Mouse (Mus musculus): ENCODE results near the gene Arhgdib. TPM values are rescaled to one million over a fixed set of nuclear protein-coding genes. Genes with fewer than 3 reads are reported as not detected.

Arhgdib gene
- polyA plus RNA-seq, 1 experiment: 1,280 TPM

DNA sequence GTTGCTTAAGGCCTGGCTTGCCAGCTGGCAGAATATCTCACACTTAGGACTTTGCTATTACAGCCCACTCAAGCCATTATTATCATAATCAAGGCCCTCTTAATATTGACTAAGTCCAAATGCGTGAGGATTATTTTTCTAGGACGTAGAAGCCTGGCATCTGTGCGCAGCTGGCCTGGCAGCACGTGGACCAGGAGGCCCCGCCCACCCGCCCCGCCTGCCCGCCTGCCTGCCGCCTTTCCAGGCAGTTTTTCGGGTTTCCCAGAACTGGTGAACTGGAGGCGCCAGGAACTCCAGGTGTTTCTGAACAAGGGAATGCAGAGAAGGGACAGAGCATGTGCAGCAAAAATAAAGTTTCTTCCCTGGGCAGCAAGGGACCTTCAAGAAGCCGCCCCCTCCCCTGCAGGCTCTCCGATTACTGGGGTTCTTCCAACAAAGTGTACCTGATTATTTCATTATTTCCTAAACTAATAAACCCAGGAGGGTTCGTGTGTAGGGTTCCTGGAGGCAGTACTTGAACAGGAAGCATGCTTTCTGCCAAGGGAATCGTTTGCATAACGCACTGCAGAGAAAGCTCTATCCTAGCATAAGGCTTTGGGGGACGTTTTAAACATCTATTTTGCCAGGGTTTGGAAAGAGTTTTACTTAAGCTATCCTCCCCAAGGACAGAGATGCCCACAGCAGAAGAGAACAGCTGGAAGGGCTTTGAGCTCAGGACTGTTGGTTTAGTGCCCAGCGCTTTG lies 28.1 kb downstream of the Arhgdib start:
- peaks cover 4% of the 10 kb centered on the region for H3K4me1 ChIP-seq (ENCODE audit: control insufficient read depth, insufficient read depth, low read length)
- TF ChIP-seq CTCF (IDR thresholded peaks at IDR 0.05; ENCODE audit: low read depth, low read length) (no peak), POLR2A (IDR thresholded peaks at IDR 0.05; ENCODE audit: borderline replicate concordance, low read depth, low read length) (no peak)
- H3K27ac ChIP-seq (ENCODE audit: insufficient read depth, low read depth, low read length): no peak overlapping the region
- H3K4me3 ChIP-seq (ENCODE audit: insufficient read depth, low read length): no peak overlapping the region

DNA sequence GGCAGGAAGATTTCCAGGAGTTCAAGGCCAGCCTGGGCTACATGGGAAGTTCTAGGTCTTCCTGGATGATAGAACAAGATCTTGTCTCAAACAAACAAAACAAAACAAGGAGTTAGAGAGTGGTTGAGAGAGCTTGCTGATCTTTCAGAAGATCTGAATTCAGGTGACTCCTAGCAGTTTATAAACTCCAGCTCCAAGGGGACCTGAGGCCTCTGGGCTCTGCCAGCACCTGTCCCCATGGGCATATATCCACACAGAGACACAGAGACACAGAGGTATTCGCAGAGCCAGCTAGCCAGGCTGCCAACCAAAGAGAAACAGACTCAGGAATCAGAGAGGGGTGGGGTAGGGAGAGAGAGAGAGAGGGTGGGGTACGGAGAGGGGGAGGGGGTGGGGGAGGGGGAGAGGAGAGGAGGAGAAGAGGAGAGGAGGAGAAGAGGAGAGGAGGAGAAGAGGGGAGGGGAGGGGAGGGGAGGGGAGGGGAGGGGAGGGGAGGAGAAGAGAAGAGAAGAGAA lies 28.9 kb downstream of the Arhgdib start:
- TF ChIP-seq CTCF (IDR thresholded peaks at IDR 0.05; ENCODE audit: low read depth, low read length): no peak
- no peak for TF ChIP-seq POLR2A (IDR thresholded peaks at IDR 0.05; ENCODE audit: borderline replicate concordance, low read depth, low read length)
- Histone ChIP-seq H3K27ac (ENCODE audit: insufficient read depth, low read depth, low read length) (no peak overlapping the region), H3K4me3 (ENCODE audit: insufficient read depth, low read length) (no peak overlapping the region), H3K4me1 (ENCODE audit: control insufficient read depth, insufficient read depth, low read length) (peaks cover 4% of the 10 kb centered on the region)

GRCm38 (mm10) chr6:136910247-136910890 lies 31.3 kb downstream of the Arhgdib start:
- Histone ChIP-seq H3K4me3 (ENCODE audit: insufficient read depth, low read length) (no peak overlapping the region), H3K4me1 (ENCODE audit: control insufficient read depth, insufficient read depth, low read length) (peaks cover 4% of the 10 kb centered on the region), H3K27ac (ENCODE audit: insufficient read depth, low read depth, low read length) (no peak overlapping the region)
- TF ChIP-seq POLR2A (IDR thresholded peaks at IDR 0.05; ENCODE audit: borderline replicate concordance, low read depth, low read length) (no peak), CTCF (IDR thresholded peaks at IDR 0.05; ENCODE audit: low read depth, low read length) (no peak)

GRCm38 (mm10) chr6:136906937-136907293 lies 34.8 kb downstream of the Arhgdib start:
- TF ChIP-seq POLR2A (IDR thresholded peaks at IDR 0.05; ENCODE audit: borderline replicate concordance, low read depth, low read length) (no peak), CTCF (IDR thresholded peaks at IDR 0.05; ENCODE audit: low read depth, low read length) (no peak)

DNA sequence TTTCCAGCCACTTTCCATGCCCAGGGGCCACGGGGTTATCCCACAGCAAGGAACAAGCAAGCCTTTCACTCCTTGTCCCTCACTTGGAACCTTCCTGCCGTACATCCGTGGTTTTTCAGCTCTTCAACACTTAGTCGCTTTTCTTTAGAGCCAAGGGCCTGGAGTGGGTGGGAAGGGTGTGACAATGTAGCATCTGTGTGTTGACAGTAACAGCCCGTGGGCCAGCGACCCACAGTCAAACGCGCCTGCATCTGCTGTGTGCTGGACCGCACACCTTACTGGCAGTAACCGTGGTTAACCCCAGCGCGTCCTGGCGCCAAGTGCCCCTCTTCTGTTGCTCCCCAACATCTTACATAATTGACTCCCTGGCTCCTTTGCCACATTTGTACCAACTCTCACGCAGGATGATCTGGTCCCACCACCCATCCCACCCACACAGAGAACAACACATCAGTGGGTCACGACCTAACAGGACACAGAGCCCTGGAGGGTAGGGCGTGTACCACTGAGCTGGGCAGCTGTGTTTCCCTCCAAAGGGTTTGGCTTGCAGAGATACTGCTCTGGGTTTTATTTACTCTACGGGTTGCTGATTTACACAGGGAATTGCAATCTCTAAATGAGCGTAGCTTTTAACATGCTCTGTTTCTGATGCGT lies 35.3 kb downstream of the Arhgdib start:
- Histone ChIP-seq H3K4me1 (ENCODE audit: control insufficient read depth, insufficient read depth, low read length) (peaks cover 18% of the 10 kb centered on the region), H3K27ac (ENCODE audit: insufficient read depth, low read depth, low read length) (no peak overlapping the region), H3K4me3 (ENCODE audit: insufficient read depth, low read length) (no peak overlapping the region)
- no peak for TF ChIP-seq CTCF (IDR thresholded peaks at IDR 0.05; ENCODE audit: low read depth, low read length)
- TF ChIP-seq POLR2A (IDR thresholded peaks at IDR 0.05; ENCODE audit: borderline replicate concordance, low read depth, low read length): no peak

More at GRCm38 (mm10) chr6:136906937-136907293, 34.8 kb downstream of the Arhgdib start:
- no peak overlapping the region for H3K4me3 ChIP-seq (ENCODE audit: insufficient read depth, low read length)
- no peak overlapping the region for H3K27ac ChIP-seq (ENCODE audit: insufficient read depth, low read depth, low read length)
- H3K4me1 ChIP-seq (ENCODE audit: control insufficient read depth, insufficient read depth, low read length): peaks cover 18% of the 10 kb centered on the region

- H3K27ac ChIP-seq (ENCODE audit: insufficient read depth, low read depth, low read length): peak overlapping the region; percentile 32
- peak overlapping the region; percentile 25 for H3K4me3 ChIP-seq (ENCODE audit: insufficient read depth, low read length)
- H3K4me1 ChIP-seq (ENCODE audit: control insufficient read depth, insufficient read depth, low read length): peaks cover 36% of the 10 kb centered on the region
- TF ChIP-seq POLR2A (IDR thresholded peaks at IDR 0.05; ENCODE audit: borderline replicate concordance, low read depth, low read length) (no peak), CTCF (IDR thresholded peaks at IDR 0.05; ENCODE audit: low read depth, low read length) (no peak)
Measured at GRCm38 (mm10) chr6:136903885-136904470, 37.7 kb downstream of the Arhgdib start.

DNA sequence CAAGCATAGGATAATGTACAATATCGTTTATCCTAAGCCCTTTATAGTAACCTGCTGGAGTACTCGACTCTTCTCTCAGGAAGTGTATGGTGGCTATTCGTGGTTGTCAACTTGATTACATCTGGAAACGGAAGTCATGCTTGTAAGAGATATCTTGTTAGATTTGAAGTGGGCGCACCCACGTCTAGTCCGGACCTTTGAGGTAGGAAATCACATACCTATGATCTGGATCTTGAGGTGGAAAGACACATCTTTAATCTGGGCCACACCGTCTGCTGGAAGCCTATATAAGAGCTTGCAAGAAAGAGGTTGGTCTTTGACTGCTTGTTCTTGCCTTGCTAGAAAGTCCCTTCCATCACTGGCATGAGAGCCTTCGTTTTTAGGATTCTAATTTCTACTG lies 39.2 kb downstream of the Arhgdib start:
- Histone ChIP-seq H3K27ac (ENCODE audit: insufficient read depth, low read depth, low read length) (no peak overlapping the region), H3K4me1 (ENCODE audit: control insufficient read depth, insufficient read depth, low read length) (peaks cover 41% of the 10 kb centered on the region), H3K4me3 (ENCODE audit: insufficient read depth, low read length) (no peak overlapping the region)
- TF ChIP-seq CTCF (IDR thresholded peaks at IDR 0.05; ENCODE audit: low read depth, low read length): no peak
- TF ChIP-seq POLR2A (IDR thresholded peaks at IDR 0.05; ENCODE audit: borderline replicate concordance, low read depth, low read length): no peak

- Histone ChIP-seq H3K4me3 (ENCODE audit: insufficient read depth, low read length) (no peak overlapping the region), H3K27ac (ENCODE audit: insufficient read depth, low read depth, low read length) (no peak overlapping the region), H3K4me1 (ENCODE audit: control insufficient read depth, insufficient read depth, low read length) (peaks cover 41% of the 10 kb centered on the region)
- TF ChIP-seq CTCF (IDR thresholded peaks at IDR 0.05; ENCODE audit: low read depth, low read length): no peak
- TF ChIP-seq POLR2A (IDR thresholded peaks at IDR 0.05; ENCODE audit: borderline replicate concordance, low read depth, low read length): no peak
Measured at GRCm38 (mm10) chr6:136901010-136901409, 40.7 kb downstream of the Arhgdib start.

DNA sequence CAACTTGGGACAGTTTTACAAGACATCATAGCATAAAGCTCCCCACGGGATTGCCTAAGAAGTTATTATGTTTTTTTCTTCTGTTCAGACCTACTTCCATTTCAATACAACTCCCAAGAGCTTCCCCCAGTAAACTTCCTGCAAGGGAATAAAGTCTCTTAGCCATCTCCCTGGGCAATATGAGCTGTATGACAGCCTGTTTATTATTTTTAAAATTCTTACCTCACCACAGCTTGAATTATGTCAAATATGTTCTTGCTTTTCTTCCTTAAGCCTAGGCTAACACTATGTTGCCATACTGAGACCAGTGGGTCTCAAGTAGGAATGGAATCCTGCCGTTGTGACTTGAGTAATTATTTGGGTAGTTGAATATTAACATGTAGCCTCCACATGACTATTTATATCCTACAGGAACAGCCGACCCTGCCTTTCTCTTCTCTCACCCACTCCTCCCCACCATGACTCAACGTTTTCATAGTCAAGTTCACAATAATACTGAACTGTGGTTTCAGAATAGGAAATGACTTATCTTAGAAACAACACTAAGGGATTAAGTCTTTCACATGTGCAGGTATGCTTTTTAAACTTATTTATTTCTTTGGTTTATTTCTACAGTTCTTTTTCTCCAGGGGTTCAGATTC lies 41.2 kb downstream of the Arhgdib start:
- peak overlapping the region; percentile 38 for H3K27ac ChIP-seq (ENCODE audit: insufficient read depth, low read depth, low read length)
- H3K4me3 ChIP-seq (ENCODE audit: insufficient read depth, low read length): no peak overlapping the region
- no peak for TF ChIP-seq CTCF (IDR thresholded peaks at IDR 0.05; ENCODE audit: low read depth, low read length)
- no peak for TF ChIP-seq POLR2A (IDR thresholded peaks at IDR 0.05; ENCODE audit: borderline replicate concordance, low read depth, low read length)
- peaks cover 41% of the 10 kb centered on the region for H3K4me1 ChIP-seq (ENCODE audit: control insufficient read depth, insufficient read depth, low read length)

Data from bone marrow macrophage, adult 2 months (primary cell).